Mouse (Mus musculus) ES-E14 (cell line): ENCODE results near the gene Rpp21.

Experiments
- CHD2 ChIP-seq: IDR thresholded peaks from 2 replicates; pipeline ENCODE4 v1.6.1; 2014; ENCODE audit warnings: mild to moderate bottlenecking, low read depth, low read length, inconsistent platforms
- MAFK ChIP-seq: IDR thresholded peaks from 2 replicates; pipeline ENCODE4 v1.6.1; 2014; ENCODE audit warnings: mild to moderate bottlenecking, low read depth, low read length, inconsistent platforms; ENCODE audit not compliant: insufficient read depth
- ZC3H11A ChIP-seq: IDR thresholded peaks from 2 replicates; pipeline ENCODE4 v1.6.1; 2012; ENCODE audit warnings: low read depth, mild to moderate bottlenecking, inconsistent platforms, low read length, borderline replicate concordance

GRCm38 (mm10) chr17:36257969-36258368 is at the start of gene Rpp21:
- no peak for TF ChIP-seq MAFK
- no peak for TF ChIP-seq ZC3H11A
- no peak for TF ChIP-seq CHD2
